Mouse (Mus musculus) urinary bladder, adult 2 months (tissue): ENCODE results near the gene Eml5. TPM values are rescaled to one million over a fixed set of nuclear protein-coding genes. Genes with fewer than 3 reads are reported as not detected.

Experiments used
- DNase-seq: peaks from one replicate; pipeline ENCODE4 v3.0.0; 2022; ENCODE audit warnings: low spot score
- polyA plus RNA-seq: library from polyadenylated mRNA; depleted of rRNA; stranded (reverse); fragments of >200 nt; gene quantifications from 2 replicates; pipeline ENCODE4 v1.2.3, GENCODE M21; 2012

Gene Eml5
- polyA plus RNA-seq, 1 experiment = 10.4 TPM

DNA sequence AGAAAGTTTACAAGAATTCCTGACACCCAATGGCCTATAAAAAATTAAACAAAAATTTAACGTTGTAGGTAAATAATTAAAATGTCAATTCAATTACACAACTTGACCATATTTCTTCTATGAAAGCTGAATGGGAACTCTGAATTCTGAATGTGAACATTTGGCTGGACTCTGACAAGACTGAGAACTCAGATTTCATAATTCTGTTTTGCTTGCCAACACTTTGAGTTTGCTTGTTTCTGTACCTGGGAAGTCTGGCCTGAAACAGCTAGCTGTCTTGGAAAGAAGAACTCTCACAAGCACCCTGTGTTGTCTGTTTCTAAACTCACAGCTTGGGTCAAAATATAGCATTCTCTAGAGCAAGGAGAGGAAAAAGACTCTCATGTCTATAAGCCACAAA lies 67.4 kb downstream of the Eml5 start:
- DNase-seq = no peak

GRCm38 (mm10) chr12:98832929-98833598 lies 68.2 kb downstream of the Eml5 start:
- DNase-seq = no peak

DNA sequence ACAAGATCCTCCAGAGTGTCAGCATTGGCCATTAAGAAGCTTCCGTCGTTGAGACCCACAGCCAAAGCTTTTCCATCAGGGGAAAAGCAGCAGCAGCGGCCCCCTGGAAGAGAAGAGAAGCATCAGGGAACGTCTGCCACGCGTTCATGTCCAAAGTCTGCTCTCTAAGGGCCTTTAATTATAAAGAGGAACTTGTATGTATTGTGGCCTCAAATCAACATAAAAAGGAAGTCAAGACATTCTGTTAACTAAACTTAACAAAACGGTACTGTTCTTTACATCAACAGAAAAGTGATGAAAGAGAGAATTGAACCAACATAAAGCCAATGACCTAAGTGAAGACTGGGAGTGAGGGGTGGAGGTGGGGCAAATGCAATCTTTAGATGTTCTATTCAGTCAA lies 70.2 kb downstream of the Eml5 start:
- no peak for DNase-seq

GRCm38 (mm10) chr12:98820781-98821180 lies 80.5 kb downstream of the Eml5 start:
- no peak for DNase-seq

- DNase-seq = no peak
Measured at GRCm38 (mm10) chr12:98804078-98804748, 97.1 kb downstream of the Eml5 start.

DNA sequence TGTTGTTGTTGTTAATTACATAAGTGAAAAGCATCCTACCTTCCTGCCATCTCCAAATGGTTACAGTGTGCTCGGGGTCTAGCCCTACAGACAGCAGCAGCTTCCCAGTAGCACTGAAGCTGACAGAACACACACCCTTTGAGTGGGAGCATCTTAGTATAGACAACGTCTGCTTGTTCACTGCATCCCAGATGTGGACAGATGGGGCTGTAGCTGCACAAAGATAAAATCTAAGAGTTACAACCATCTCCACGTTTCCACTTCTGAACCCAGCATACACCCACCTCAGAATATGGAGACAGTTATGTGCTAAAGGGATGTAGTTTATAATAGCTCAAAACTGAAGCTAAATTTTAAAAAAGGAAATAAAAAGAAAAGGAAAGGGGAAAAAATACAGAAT lies 99.0 kb downstream of the Eml5 start:
- no peak for DNase-seq

DNA sequence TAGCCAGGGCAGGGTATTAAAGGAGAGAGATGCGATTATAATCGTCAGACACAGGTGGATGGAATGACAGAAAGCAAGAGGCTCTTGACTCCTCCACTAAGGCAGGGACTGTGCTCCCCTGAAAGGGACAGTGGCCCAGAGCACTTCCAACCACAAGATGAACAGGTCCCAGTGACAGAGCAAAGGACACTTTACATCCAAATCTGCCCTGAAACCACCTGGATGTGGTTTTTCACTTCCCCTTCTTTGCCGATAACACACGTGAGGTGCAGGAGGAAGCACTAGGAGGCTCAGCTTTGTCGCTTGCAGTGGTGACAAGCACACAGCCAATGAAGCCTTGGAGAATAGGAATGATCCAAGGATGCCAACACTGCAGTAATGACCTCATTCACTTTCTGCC lies 101.0 kb downstream of the Eml5 start:
- DNase-seq = no peak

GRCm38 (mm10) chr12:98795731-98796318 lies 105.5 kb downstream of the Eml5 start:
- no peak for DNase-seq

- DNase-seq = no peak
Measured at GRCm38 (mm10) chr12:98784251-98784650, 117.0 kb downstream of the Eml5 start.

DNA sequence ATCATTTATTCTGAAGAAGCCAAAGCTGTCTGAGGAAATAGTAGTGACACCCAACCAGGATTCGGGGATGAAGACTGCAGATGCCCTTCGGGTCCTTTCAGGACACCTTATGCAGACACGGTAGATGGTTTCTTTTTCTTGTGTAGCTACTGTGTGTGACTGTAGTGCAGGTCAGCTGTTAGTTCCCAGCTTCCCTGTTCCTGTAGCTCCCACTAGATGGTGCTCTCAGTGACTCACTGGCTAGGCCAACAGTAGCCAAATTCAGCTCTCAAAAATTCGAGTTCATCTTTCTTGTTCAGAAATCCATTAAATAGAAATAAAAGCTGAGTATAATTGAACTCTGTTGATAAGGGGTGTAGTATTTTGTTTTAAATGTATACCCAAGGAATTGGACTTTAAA lies 122.1 kb downstream of the Eml5 start:
- no peak for DNase-seq

DNA sequence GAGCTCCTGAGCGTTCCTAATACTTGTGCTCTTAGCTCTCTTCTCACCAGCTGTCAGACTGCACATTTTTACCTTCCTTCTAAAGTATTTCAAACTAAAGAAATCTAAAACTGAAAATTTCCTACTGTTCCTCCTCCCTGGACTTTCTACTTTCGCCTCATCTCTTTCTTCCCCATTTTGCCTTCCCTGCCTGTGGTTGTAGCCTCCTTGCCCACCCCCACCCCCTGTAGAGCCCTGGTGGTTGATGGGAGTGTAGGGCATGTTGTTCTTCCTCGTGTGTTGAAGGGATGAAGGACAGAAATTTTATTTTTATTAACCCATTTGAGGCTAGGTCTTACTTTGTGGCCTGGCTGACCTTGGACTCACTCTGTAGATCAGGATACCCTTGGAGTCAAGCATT lies 123.8 kb downstream of the Eml5 start:
- no peak for DNase-seq

DNA sequence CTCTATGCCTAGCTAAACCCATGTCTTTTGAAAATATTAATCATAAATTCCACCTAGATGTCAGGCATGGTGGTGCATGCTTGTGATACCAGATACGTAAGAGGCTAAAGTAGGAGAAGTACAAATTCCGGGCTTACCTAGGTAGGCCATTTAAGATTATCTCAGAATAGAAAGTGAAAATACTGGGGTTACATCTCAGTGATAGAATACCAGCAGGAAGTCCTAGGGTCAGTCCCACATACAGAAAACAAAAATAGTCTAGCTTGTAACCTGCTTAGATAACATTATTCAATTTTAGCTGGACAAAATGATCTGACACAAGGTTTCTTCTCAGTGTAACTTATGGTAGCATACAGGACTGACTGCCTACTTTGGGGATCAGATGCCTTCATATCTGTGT lies 135.0 kb downstream of the Eml5 start:
- DNase-seq = no peak

GRCm38 (mm10) chr12:98759700-98760099 lies 141.6 kb downstream of the Eml5 start:
- no peak for DNase-seq

DNA sequence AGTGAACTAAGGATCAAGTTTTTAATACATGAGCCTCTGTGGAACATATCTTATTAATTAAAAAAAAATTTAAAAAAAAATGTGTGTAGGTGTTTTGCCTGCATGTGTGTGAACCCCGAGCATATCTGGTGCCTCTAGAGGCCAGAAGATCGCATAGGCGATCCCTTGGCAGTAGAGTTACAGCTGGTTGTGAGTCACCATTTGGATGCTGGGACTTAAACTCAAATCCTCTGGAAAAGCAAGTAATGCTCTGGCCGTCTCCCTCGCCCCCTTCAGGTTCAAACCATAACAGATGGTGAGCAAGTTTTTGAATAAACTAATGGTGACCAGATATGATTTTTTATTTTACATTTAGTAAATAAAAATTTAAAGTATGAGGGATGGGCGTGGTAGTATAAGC lies 143.6 kb downstream of the Eml5 start:
- DNase-seq = no peak

- no peak for DNase-seq
Measured at GRCm38 (mm10) chr12:98747380-98747753, 153.9 kb downstream of the Eml5 start.

DNA sequence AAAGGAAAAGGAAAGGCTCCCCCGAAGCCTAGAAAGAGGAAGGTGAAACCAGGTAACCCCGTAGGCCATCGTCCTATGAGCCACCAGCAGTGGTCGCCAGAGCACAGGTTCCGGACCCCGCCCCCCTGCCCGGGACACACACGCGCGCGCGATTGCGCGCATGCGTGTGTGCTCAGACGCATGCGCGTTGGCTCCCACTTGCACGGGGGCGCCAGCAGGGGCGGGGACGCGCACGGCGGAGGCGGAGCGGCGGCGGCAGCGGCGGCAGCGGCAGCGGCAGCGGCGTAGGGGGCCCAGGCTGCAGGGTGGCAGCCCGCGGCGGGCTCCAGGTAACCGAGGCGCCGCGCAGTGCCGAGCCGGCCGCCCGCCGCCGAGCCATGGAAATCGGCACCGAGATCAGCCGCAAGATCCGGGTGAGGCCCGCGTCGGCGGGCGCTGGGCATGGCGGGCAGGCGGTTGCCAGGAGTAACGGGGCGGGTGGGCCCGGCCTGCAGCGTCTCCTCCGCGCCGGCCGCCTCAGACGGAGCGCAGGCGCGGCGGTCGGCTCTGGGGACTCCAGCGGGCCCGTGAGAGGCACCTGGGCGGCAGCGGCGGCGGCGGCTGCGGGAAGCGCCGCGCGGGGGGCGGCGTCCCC lies 154.4 kb downstream of the Eml5 start, which contains the start of gene Zc3h14:
Zc3h14 (plus strand) TSS at position 219 of the 634 bp plus-strand sequence.
- DNase-seq = peak; percentile 90

GRCm38 (mm10) chr12:98746131-98746530 lies 155.2 kb downstream of the Eml5 start:
- no peak for DNase-seq

- DNase-seq = no peak
Measured at GRCm38 (mm10) chr12:98745626-98746025, 155.7 kb downstream of the Eml5 start.

- no peak for DNase-seq
Measured at GRCm38 (mm10) chr12:98741011-98741501, 160.2 kb downstream of the Eml5 start.

DNA sequence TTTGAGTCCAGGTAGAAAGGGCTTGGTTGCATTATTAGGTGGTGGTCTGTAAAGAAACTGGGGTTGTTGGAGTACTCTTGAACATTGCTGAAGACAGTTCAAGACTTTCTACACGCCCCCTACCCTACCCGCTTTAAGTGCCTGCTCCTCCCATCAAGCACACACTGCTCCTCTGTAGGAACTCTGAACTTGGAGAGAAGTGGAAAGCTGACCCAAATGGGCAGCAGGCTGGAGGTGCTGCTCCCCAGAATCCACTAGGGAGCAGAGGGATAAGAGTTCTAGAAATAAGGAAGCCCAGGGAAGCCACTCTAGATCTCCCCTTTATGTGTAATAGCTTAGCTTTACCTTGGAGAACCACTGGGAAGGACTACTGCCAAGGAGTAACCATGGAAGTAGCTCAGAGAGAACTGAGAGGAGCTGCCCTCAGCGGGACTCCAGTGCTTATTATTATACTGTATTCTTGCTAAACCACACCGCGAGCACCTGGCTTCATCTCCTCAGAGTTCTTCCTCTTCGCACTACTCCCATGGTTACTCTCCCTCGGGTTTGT lies 163.4 kb downstream of the Eml5 start:
- DNase-seq = no peak

GRCm38 (mm10) chr12:98736951-98737800 lies 164.1 kb downstream of the Eml5 start, which contains the start of gene Ptpn21:
TSS of gene Ptpn21 (minus strand) at chr12:98737405.
- DNase-seq = peak; percentile 70
